Mouse (Mus musculus): ENCODE measurements around the gene Anks1b. TPM values are rescaled to one million over a fixed set of nuclear protein-coding genes. Genes with fewer than 3 reads are reported as not detected.

Gene Anks1b
- total and polyA plus RNA-seq, 3 experiments: 0.11 TPM; not detected in 2

GRCm38 (mm10) chr10:90966821-90967220 is 1093.5 kb downstream of the Anks1b start:
- ATAC-seq (ENCODE audit: extremely low read depth, insufficient number of reproducible peaks, low FRiP score, poor library complexity, severe bottlenecking) (no peak), DNase-seq (ENCODE audit: low spot score) (no peak)
- H3K4me3 ChIP-seq (ENCODE audit: low read depth, low read length): no peak overlapping the region
- TF ChIP-seq CTCF (IDR thresholded peaks at IDR 0.05; ENCODE audit: low read depth, low read length) (no peak), GATA2 (IDR thresholded peaks at IDR 0.05; ENCODE audit: borderline replicate concordance, low read depth, low read length) (no peak), TAL1 (conservative IDR thresholded peaks at IDR 0.05; ENCODE audit: low read depth, low read length) (no peak), POLR2AphosphoS5 (IDR thresholded peaks at IDR 0.05; ENCODE audit: insufficient replicate concordance, low read depth, low read length) (no peak), GATA1 (IDR thresholded peaks at IDR 0.05; ENCODE audit: borderline replicate concordance, low read length) (no peak)
- no peaks in the 10 kb centered on the region for H3K36me3 ChIP-seq (replicated peaks)
- H3K9me3 ChIP-seq (replicated peaks): no peaks in the 10 kb centered on the region
- H3K27me3 ChIP-seq (ENCODE audit: insufficient read depth, low read length): peaks cover 6% of the 10 kb centered on the region; the same call in 1 of the 2 replicates
- H3K4me1 ChIP-seq (ENCODE audit: insufficient read depth, low read depth, low read length): no peaks in the 10 kb centered on the region; the same call in 1 of the 2 replicates

- DNase-seq (ENCODE audit: low spot score) (no peak), ATAC-seq (ENCODE audit: extremely low read depth, insufficient number of reproducible peaks, low FRiP score, poor library complexity, severe bottlenecking) (no peak)
- Histone ChIP-seq H3K27me3 (ENCODE audit: insufficient read depth, low read length) (peaks cover 6% of the 10 kb centered on the region; the same call in 1 of the 2 replicates), H3K4me3 (ENCODE audit: low read depth, low read length) (no peak overlapping the region), H3K4me1 (ENCODE audit: insufficient read depth, low read depth, low read length) (no peaks in the 10 kb centered on the region), H3K36me3 (replicated peaks) (no peaks in the 10 kb centered on the region), H3K9me3 (replicated peaks) (no peaks in the 10 kb centered on the region)
- no peak for TF ChIP-seq CTCF (IDR thresholded peaks at IDR 0.05; ENCODE audit: low read depth, low read length)
- TF ChIP-seq GATA2 (IDR thresholded peaks at IDR 0.05; ENCODE audit: borderline replicate concordance, low read depth, low read length): no peak
- no peak for TF ChIP-seq GATA1 (IDR thresholded peaks at IDR 0.05; ENCODE audit: borderline replicate concordance, low read length)
- TF ChIP-seq TAL1 (conservative IDR thresholded peaks at IDR 0.05; ENCODE audit: low read depth, low read length): no peak
- TF ChIP-seq POLR2AphosphoS5 (IDR thresholded peaks at IDR 0.05; ENCODE audit: insufficient replicate concordance, low read depth, low read length): no peak
Observed at GRCm38 (mm10) chr10:90968247-90968646, 1094.9 kb downstream of the Anks1b start.

- no peaks in the 10 kb centered on the region for H3K9me3 ChIP-seq (replicated peaks)
- TF ChIP-seq POLR2AphosphoS5 (IDR thresholded peaks at IDR 0.05; ENCODE audit: insufficient replicate concordance, low read depth, low read length) (no peak), GATA1 (IDR thresholded peaks at IDR 0.05; ENCODE audit: borderline replicate concordance, low read length) (no peak), GATA2 (IDR thresholded peaks at IDR 0.05; ENCODE audit: borderline replicate concordance, low read depth, low read length) (no peak), TAL1 (conservative IDR thresholded peaks at IDR 0.05; ENCODE audit: low read depth, low read length) (no peak), CTCF (IDR thresholded peaks at IDR 0.05; ENCODE audit: low read depth, low read length) (no peak)
- H3K36me3 ChIP-seq (replicated peaks): no peaks in the 10 kb centered on the region
- ATAC-seq (ENCODE audit: extremely low read depth, insufficient number of reproducible peaks, low FRiP score, poor library complexity, severe bottlenecking): no peak
- no peak for DNase-seq (ENCODE audit: low spot score)
- peaks cover 9% of the 10 kb centered on the region; the same call in 1 of the 2 replicates for H3K27me3 ChIP-seq (ENCODE audit: insufficient read depth, low read length)
- no peaks in the 10 kb centered on the region for H3K4me1 ChIP-seq (ENCODE audit: insufficient read depth, low read depth, low read length)
- H3K4me3 ChIP-seq (ENCODE audit: low read depth, low read length): no peak overlapping the region
Observed at GRCm38 (mm10) chr10:90969355-90970174, 1096.3 kb downstream of the Anks1b start.

- no peak for DNase-seq (ENCODE audit: low spot score)
- H3K4me1 ChIP-seq (ENCODE audit: insufficient read depth, low read depth, low read length): no peaks in the 10 kb centered on the region
- peaks cover 9% of the 10 kb centered on the region; the same call in 1 of the 2 replicates for H3K27me3 ChIP-seq (ENCODE audit: insufficient read depth, low read length)
- TF ChIP-seq POLR2AphosphoS5 (IDR thresholded peaks at IDR 0.05; ENCODE audit: insufficient replicate concordance, low read depth, low read length) (no peak), GATA1 (IDR thresholded peaks at IDR 0.05; ENCODE audit: borderline replicate concordance, low read length) (no peak), GATA2 (IDR thresholded peaks at IDR 0.05; ENCODE audit: borderline replicate concordance, low read depth, low read length) (no peak), TAL1 (conservative IDR thresholded peaks at IDR 0.05; ENCODE audit: low read depth, low read length) (no peak), CTCF (IDR thresholded peaks at IDR 0.05; ENCODE audit: low read depth, low read length) (no peak)
- no peak overlapping the region for H3K4me3 ChIP-seq (ENCODE audit: low read depth, low read length)
- no peaks in the 10 kb centered on the region for H3K9me3 ChIP-seq (replicated peaks)
- H3K36me3 ChIP-seq (replicated peaks): no peaks in the 10 kb centered on the region
- ATAC-seq (ENCODE audit: extremely low read depth, insufficient number of reproducible peaks, low FRiP score, poor library complexity, severe bottlenecking): no peak
Observed at GRCm38 (mm10) chr10:90970560-90970959, 1097.3 kb downstream of the Anks1b start.

GRCm38 (mm10) chr10:90974084-90974483 is 1100.8 kb downstream of the Anks1b start:
- H3K9me3 ChIP-seq (replicated peaks): no peaks in the 10 kb centered on the region
- TF ChIP-seq POLR2AphosphoS5 (IDR thresholded peaks at IDR 0.05; ENCODE audit: insufficient replicate concordance, low read depth, low read length): no peak
- TF ChIP-seq CTCF (IDR thresholded peaks at IDR 0.05; ENCODE audit: low read depth, low read length): no peak
- no peak for TF ChIP-seq TAL1 (conservative IDR thresholded peaks at IDR 0.05; ENCODE audit: low read depth, low read length)
- no peak for TF ChIP-seq GATA2 (IDR thresholded peaks at IDR 0.05; ENCODE audit: borderline replicate concordance, low read depth, low read length)
- no peak for TF ChIP-seq GATA1 (IDR thresholded peaks at IDR 0.05; ENCODE audit: borderline replicate concordance, low read length)
- ATAC-seq (ENCODE audit: extremely low read depth, insufficient number of reproducible peaks, low FRiP score, poor library complexity, severe bottlenecking): no peak
- H3K36me3 ChIP-seq (replicated peaks): no peaks in the 10 kb centered on the region
- no peak for DNase-seq (ENCODE audit: low spot score)
- no peak overlapping the region for H3K4me3 ChIP-seq (ENCODE audit: low read depth, low read length)
- H3K4me1 ChIP-seq (ENCODE audit: insufficient read depth, low read depth, low read length): no peaks in the 10 kb centered on the region
- H3K27me3 ChIP-seq (ENCODE audit: insufficient read depth, low read length): peaks cover 2% of the 10 kb centered on the region; the same call in 1 of the 2 replicates

GRCm38 (mm10) chr10:90974491-90974890 is 1101.2 kb downstream of the Anks1b start:
- peaks cover 2% of the 10 kb centered on the region; the same call in 1 of the 2 replicates for H3K27me3 ChIP-seq (ENCODE audit: insufficient read depth, low read length)
- H3K4me3 ChIP-seq (ENCODE audit: low read depth, low read length): no peak overlapping the region
- DNase-seq (ENCODE audit: low spot score) (no peak), ATAC-seq (ENCODE audit: extremely low read depth, insufficient number of reproducible peaks, low FRiP score, poor library complexity, severe bottlenecking) (no peak)
- no peaks in the 10 kb centered on the region for H3K9me3 ChIP-seq (replicated peaks)
- TF ChIP-seq POLR2AphosphoS5 (IDR thresholded peaks at IDR 0.05; ENCODE audit: insufficient replicate concordance, low read depth, low read length) (no peak), GATA1 (IDR thresholded peaks at IDR 0.05; ENCODE audit: borderline replicate concordance, low read length) (no peak), TAL1 (conservative IDR thresholded peaks at IDR 0.05; ENCODE audit: low read depth, low read length) (no peak), GATA2 (IDR thresholded peaks at IDR 0.05; ENCODE audit: borderline replicate concordance, low read depth, low read length) (no peak), CTCF (IDR thresholded peaks at IDR 0.05; ENCODE audit: low read depth, low read length) (no peak)
- no peaks in the 10 kb centered on the region for H3K4me1 ChIP-seq (ENCODE audit: insufficient read depth, low read depth, low read length)
- H3K36me3 ChIP-seq (replicated peaks): no peaks in the 10 kb centered on the region

Measured in G1E (cell line).